Mouse (Mus musculus) right cerebral cortex, postnatal 36 days (tissue): Measurements from ENCODE around the gene Rlim.

ENCODE experiments used
- DNase-seq, 2 experiments: peaks; one replicate each; pipeline ENCODE4 v3.0.0; 2022; ENCODE audit warnings: low spot score in 2 of 2, mixed read lengths in 1 of 2

Gene Rlim

DNA sequence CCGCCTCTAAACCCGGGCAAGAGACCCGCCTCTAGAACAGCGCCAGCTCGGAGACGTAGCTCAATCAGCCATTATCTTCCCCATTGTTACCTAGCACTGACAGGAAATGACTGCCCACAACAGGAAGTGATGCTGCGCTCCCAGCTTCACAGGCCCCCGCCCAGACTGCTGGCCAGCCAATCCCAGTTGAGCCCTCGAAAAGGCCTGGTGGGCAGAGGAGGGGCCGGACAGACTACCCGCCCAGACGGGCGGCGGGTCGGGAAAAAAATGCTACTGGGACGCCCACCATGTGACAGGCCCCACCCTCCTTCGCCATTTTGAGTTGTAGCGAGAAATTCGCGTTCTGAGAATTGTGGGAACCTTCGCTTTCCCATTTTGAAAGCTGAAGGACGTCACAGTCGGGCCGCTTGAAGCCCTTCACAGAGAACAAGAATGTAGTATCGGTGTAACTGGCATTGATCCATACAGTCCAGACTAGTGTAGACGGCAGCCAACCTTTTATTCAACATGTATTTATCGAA is at the start of gene Rlim:
TSS of gene Rlim (minus strand) at position 116 of the 521 bp plus-strand sequence.
- DNase-seq: peak; percentile 88 to 92

DNA sequence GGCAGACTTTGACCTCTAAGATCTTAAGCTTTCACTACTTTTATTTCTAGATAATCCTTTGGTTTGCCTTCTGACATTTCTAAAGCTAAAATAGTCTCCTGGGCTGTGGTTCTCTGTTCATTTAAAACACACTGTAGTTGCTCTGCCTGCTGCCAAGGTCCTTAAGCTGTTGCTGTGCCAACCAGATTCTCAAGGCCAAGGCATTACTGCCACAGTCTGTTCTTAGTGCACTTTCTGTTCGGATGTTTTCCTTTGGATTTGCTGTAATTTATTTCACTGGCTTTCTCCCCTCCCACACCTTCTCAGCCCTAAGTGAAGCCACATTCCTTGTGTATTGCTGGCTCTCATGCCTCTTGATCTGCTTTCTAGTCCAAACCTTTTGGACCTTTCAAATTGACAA is 36.1 kb upstream of the Rlim start:
- no peak for DNase-seq

DNA sequence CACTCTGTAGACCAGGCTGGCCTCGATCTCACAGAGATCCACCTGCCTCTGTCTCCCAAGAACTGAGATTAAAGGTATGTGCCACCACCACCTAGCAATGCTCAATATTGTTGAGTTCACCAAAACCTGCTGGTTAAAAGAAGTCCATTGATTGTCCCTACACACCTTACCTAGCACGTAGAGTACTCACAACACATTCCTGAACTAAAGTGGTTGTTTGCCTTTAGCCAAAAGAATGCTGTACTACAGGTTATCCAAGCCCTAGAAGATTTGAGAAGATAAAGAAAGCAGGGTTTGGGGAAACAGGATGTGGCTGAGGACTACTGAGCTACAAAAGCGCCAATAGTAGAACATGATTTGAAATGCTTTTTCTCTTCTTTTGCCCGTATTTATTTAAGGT is 34.0 kb upstream of the Rlim start:
- no peak for DNase-seq

DNA sequence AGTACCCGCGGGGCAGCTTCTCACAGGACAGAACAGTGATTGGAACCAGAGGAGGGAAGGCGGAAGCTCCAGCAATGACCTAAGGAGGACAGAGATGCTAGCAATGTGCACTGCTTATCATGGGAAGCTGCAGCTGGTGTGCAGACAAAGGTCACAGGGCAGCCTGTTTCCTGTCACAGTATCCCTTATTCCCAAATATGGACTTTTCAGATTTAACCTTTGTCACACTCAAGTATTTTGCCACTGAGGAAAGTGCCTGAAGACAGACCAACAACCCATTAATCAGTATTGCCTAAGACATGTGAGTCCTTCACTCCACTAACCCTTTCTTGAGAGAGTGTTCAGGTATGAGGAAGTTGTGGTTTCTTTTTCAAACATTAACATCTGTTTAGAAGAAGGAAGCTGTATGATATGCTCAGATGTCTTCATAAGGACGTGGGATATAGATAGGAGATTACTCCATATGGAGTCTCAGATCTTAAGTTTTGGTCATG is 32.3 kb upstream of the Rlim start:
- DNase-seq: no peak

DNA sequence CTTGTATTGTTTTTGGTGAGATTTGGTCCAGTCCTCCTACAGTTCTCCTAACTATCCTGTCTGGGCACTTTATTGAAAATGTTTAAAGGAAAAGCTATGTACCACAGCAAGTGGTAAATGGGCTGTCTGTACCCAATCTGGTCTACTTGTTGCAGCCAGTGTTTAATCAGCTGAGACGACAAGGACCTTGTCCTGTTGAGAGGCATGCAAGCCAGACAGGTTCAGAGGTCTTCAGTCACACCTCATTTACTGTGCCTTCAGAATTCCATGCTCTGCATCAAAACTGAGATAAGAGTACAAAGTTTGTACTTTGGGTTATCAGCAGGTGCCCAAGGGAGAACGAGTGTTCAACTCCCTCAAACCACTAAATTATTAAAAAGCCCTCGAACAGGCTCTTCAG is 13.7 kb upstream of the Rlim start:
- DNase-seq: no peak

DNA sequence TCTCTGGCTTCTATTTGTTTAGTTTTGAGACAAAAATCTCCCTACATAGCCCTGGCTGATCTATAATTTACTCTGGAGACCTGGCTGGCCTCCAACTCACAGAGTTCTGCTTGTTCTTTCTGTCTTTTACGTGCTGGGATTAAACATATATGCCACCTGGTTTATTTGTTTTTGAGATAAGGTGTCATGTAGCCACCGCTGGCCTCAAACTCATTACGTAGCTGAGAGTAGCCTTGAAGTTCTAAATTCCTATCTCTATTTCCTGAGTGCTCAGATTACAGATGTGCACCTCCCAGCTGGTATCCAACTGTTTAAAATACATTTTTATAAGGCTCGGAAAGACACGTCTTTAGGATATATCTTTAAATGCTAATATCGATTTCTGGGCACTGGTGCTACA is 12.8 kb upstream of the Rlim start:
- DNase-seq: no peak

DNA sequence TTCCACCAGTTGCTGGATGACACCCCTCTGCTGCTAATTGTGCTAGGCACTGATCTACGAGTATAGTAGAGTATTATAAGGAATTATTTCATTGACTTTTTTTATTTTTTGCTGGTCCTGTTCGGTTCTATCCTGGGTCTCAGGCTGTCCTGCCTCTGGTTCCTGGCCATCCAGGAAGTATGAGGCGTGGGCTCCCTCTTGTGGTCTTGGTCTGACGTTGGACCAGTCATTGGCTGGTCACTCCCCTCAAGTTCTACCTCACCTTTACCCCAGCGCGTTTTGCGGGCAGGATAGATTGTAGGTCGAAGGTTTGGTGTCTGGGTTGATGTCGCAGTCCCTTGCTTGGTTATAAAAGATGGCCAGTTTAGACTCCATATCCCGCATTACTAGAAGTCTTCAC is 10.6 kb upstream of the Rlim start:
- DNase-seq: no peak

DNA sequence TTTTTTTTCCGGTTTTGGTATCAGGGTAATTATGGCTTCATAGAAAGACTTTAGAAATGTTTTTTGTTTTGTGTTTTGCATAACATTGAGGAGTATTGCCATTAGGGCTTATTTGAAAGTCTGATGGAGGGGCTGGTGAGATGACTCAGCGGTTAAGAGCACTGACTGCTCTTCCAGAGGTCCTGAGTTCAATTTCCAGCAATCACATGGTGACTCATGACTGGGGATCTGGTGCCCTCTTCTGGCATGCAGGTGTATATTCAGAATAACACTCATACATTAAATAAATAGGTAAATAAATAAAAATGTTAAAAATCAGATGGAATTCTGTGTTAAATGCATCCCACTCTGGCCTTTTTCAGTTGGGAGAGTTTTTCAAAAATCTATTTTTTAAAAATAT is 9.3 kb upstream of the Rlim start:
- no peak for DNase-seq

DNA sequence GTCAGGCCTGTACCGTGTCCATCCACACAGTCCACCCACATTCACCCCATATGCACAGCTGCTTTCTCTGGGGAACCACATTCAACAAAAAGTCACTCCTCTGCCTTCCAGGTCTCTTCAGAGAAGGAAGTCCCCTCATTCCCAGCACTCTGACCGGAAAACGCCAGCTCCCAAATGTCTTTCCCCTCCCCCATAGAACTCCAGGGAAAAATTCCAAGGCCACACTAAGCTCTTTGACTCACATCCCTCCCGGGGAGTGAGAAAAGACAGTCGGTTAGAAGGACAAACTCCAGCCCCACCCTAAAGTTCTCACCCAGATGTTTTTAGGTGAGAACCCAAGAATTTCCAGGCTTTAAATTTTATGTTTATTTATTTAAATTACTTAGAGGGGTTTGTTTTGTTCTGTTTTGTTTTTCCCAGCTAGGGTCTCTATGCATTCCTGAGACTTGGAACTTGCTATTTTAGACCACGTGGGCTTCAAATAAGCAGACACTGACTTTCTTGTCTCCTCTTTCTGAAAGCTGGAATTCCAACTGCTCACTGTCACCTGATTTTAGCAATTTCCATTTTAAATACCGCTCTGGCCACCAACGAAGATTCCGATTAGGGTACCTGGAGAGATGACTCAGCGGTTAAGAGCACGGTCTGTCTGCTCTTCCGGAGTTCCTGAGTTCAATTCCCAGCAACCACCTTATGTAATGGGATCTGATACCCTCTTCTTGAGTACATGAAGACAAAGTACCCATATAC is 6.3 kb upstream of the Rlim start:
- DNase-seq: no peak

DNA sequence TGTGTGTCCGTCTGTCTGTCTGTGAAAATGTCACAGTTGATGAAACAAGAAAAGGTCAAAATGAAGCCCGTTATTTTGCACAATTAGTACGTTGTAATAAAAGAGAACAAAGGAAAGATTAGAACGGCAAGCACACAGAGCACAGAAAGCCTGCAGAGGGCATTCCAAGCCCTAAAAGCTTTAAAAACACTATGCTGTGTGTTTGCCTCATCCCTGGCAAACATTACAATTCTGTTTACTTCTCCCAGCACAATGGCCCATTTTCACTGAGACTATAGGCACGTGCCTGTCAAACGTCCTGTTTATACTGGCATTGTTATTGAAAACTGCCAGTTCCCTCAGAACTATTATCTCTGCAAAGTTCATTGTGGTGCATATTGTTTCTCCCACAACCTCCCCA is 5.1 kb upstream of the Rlim start:
- no peak for DNase-seq

DNA sequence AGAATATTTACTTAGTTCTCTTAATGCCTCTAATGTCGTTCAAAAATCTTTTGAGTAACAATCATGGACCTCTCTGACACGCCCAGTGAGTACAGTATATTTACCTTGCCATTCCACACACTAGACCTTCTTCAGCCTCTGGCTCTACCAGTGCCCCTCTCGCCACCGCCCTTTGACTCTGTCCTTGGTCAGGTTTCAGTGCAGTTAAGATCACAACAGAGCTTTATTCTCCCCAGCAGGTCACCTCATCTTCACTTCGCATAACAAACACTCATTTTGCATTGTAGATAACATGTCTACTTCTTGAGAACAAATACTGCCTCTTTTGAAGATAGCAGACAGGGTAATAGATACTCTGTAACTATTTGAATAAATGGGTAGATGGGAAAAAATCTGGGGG is 3.9 kb upstream of the Rlim start:
- no peak for DNase-seq

DNA sequence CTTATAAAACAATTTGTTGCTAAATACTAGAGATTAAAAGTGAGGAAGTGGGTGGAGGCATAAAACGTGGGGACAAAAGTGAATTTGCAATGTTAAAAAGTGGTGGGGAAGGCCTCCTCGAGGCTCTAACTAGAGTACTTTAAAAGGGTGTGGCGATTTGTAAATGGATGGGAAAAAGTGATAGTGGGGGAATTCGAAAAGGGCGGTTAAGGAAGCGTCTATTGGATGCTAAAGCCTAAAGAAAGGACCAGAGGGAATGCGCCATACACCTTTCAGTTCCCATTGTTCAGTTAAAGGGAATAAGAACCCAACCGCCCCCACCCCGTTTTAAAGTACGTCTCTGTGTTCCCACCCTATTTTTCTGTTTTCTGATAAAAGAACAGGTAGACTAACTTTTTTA is 722 bp upstream of the Rlim start:
- no peak for DNase-seq

DNA sequence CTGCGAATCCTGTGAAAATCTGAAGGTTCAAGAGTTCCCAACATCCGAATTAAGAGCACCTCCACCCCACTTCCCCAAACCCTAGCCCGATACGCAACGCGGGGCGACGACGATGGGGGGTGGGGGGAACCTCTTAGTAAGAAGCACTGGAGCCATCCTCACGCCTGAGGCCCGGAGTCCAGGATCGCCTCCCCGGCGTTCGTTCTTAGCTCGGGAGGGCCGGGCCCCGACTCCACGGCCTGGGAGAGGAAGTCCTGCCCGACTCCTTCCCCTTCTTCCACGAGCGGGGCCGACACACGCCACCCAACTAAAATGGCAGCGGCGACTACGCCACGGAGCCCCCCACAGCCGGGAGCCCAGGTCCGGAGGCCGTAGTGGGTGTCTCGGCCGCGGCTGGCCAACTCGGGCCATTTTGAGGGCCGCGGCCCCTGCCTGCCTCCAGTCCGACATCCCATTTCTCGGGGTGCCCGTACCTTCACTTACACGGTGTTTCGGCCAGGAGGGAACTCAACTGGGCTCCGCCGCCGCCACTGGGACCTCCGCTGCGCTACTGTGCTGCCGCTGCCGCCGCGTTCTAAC is 405 bp downstream of the Rlim start:
- DNase-seq: peak in 1 of 2 experiments; percentile 12

DNA sequence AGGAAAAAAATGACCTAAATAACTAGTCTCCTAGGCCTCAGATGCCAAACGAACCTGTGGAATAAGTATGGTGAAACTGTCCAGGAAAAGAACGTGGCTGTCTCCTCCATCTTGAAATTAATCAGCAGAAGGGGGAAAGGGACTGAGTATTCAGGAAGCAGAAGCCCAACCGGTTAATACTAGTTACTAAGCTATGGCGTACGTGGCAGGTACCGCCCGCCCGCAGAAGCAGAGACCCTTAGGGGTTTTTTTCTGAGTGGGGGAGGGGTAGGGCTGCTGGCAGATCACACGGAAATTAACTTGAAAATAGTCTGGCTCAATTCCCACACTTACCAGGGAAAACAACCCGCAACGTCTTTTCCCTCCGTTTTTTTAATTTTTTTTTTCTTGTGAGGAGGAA is 1.0 kb downstream of the Rlim start:
- no peak for DNase-seq

DNA sequence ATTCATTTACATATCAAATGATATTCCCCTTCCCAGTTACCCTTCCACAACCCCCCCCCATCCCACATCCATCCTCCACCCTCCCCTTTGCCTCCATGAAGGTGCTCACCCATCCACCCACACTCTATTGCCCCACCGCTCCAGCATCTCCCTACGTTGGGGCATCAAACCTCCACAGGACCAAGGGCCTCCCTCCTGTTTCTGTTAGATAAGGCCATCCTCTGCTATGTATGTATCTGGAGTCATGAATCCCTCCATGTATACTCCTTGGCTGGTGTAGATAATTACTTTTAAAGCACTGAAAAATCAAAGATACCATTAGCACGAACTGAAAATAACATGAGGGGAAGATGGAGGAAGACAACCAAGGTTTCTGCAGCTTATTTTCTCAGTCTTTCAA is 41.4 kb downstream of the Rlim start:
- no peak for DNase-seq

DNA sequence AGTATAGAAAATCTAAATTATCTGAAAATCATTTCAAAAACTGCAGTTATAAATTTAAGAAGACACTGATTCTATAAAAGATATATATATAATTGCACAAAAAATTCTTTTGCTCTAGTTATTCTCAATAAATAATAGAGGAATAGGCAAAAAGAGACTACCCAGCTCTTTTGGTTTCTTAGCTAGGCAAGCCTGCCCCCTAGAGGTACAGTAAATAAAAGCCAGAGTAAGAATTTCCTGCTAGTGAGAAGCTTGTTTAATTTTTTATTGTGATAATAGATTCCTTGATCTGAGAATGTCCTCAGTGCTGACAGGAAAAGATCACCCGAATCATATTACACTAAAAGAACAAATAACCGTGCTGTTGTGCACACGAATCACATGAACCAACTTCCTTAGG is 43.8 kb downstream of the Rlim start:
- no peak for DNase-seq

DNA sequence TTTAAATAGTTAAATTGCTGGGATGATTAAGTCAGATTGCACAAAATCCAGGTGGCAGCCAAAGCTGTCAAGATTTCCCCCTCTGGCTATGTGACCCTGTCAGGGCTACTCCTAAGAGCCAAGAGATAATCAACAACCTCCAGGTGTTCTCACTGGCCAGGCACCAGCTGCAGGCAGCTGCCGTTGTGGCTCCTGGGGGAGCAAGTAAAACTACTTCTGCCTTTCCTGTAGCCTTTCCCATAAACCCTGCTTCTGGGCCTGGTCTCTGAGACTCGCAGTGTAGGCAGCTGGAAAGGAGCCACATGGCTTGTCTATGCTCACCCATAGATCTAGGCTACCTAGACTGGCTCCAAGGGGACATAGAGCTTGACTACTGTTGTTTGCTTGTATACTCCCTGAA is 58.6 kb downstream of the Rlim start:
- no peak for DNase-seq

DNA sequence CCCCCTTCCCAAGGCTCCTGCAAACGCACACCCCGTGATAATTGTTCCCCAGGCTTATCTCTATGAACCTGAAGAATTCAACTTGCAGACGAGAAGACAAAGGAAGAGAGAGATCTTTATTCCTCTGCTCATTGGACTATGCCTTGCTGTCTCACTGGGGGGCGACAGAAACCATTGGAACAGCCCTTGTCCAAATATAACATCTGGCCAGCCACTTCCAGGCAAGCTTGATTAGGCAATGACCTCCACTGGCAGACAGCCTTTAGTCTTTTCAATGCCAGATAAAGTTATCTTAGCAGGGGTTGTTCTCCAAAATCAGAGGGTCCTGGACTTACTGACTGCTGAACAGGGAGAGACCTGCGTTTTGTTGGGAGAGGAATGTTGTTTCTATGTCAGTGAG is 62.1 kb downstream of the Rlim start:
- no peak for DNase-seq

DNA sequence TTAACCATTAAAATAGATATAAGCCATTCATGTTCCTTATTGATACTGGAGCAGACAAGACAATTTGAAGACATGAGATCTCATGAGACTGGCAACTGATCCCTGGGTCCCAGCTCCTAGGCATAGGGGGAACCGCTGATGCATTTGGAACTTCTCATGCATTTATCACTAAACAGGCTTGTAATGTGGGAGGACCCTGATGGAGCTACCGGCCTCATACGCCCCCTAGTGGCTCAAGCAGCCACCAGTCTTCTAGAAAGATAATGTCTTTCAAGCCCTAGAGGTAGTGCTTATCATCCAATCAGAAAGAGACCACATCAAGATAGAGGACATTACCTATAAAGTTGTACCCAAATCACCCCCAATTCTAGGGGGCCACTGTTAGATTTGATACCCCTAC is 66.3 kb downstream of the Rlim start:
- peak; percentile 2 to 9 for DNase-seq
